Mouse (Mus musculus): ENCODE data around the gene Abcg4. TPM values are rescaled to one million over a fixed set of nuclear protein-coding genes. Genes with fewer than 3 reads are reported as not detected.

Abcg4 gene
- polyA plus RNA-seq, 1 experiment, result 1.9 TPM

- TF ChIP-seq CTCF (IDR thresholded peaks at IDR 0.05; ENCODE audit: insufficient read depth, low read length), result peak; percentile 78
- no peak for TF ChIP-seq POLR2A (IDR thresholded peaks at IDR 0.05; ENCODE audit: borderline replicate concordance, extremely low read depth, low read depth, low read length)
- 49% methylated on average over 26 of the region's 26 CpGs for WGBS
- Histone ChIP-seq H3K4me3 (replicated peaks; ENCODE audit: extremely low read depth, low read depth, low read length) (no peak overlapping the region), H3K4me1 (ENCODE audit: control insufficient read depth, insufficient read depth, low read length) (no peaks in the 10 kb centered on the region)
- peak; percentile 31 for DNase-seq
These were observed 39.0 kb downstream of the Abcg4 start for GRCm38 (mm10) chr9:44249181-44250146.

- TF ChIP-seq CTCF (IDR thresholded peaks at IDR 0.05; ENCODE audit: insufficient read depth, low read length) (no peak), POLR2A (IDR thresholded peaks at IDR 0.05; ENCODE audit: borderline replicate concordance, extremely low read depth, low read depth, low read length) (no peak)
- H3K4me3 ChIP-seq (replicated peaks; ENCODE audit: extremely low read depth, low read depth, low read length), result no peak overlapping the region
- DNase-seq, result no peak
- WGBS, result 65% methylated on average over 6 of the region's 6 CpGs
- H3K4me1 ChIP-seq (ENCODE audit: control insufficient read depth, insufficient read depth, low read length), result no peaks in the 10 kb centered on the region
These were observed 40.5 kb downstream of the Abcg4 start for GRCm38 (mm10) chr9:44247907-44248306.

GRCm38 (mm10) chr9:44243621-44244020 is 44.8 kb downstream of the Abcg4 start:
- no peak overlapping the region for H3K4me3 ChIP-seq (replicated peaks; ENCODE audit: extremely low read depth, low read depth, low read length)
- no peak for TF ChIP-seq POLR2A (IDR thresholded peaks at IDR 0.05; ENCODE audit: borderline replicate concordance, extremely low read depth, low read depth, low read length)
- no peak for TF ChIP-seq CTCF (IDR thresholded peaks at IDR 0.05; ENCODE audit: insufficient read depth, low read length)
- H3K4me1 ChIP-seq (ENCODE audit: control insufficient read depth, insufficient read depth, low read length), result no peaks in the 10 kb centered on the region
- no peak for DNase-seq
- 49% methylated on average over 2 of the region's 2 CpGs for WGBS

- WGBS, result 55% methylated on average over 9 of the region's 9 CpGs
- no peak for DNase-seq
- TF ChIP-seq CTCF (IDR thresholded peaks at IDR 0.05; ENCODE audit: insufficient read depth, low read length) (no peak), POLR2A (IDR thresholded peaks at IDR 0.05; ENCODE audit: borderline replicate concordance, extremely low read depth, low read depth, low read length) (no peak)
- no peaks in the 10 kb centered on the region for H3K4me1 ChIP-seq (ENCODE audit: control insufficient read depth, insufficient read depth, low read length)
- no peak overlapping the region for H3K4me3 ChIP-seq (replicated peaks; ENCODE audit: extremely low read depth, low read depth, low read length)
These were observed 47.0 kb downstream of the Abcg4 start for GRCm38 (mm10) chr9:44241418-44241817.

GRCm38 (mm10) chr9:44240911-44241310 is 47.5 kb downstream of the Abcg4 start:
- no peaks in the 10 kb centered on the region for H3K4me1 ChIP-seq (ENCODE audit: control insufficient read depth, insufficient read depth, low read length)
- 53% methylated on average over 5 of the region's 5 CpGs for WGBS
- H3K4me3 ChIP-seq (replicated peaks; ENCODE audit: extremely low read depth, low read depth, low read length), result no peak overlapping the region
- TF ChIP-seq POLR2A (IDR thresholded peaks at IDR 0.05; ENCODE audit: borderline replicate concordance, extremely low read depth, low read depth, low read length) (peak; percentile 28; the same call in 1 of the 2 replicates), CTCF (IDR thresholded peaks at IDR 0.05; ENCODE audit: insufficient read depth, low read length) (no peak)
- no peak for DNase-seq

- no peak for DNase-seq
- no peaks in the 10 kb centered on the region for H3K4me1 ChIP-seq (ENCODE audit: control insufficient read depth, insufficient read depth, low read length)
- H3K4me3 ChIP-seq (replicated peaks; ENCODE audit: extremely low read depth, low read depth, low read length), result no peak within 1 kb of the TSS
- WGBS, result 42% methylated on average over 2 of the region's 2 CpGs
- TF ChIP-seq POLR2A (IDR thresholded peaks at IDR 0.05; ENCODE audit: borderline replicate concordance, extremely low read depth, low read depth, low read length), result no peak
These were observed 48.0 kb downstream of the Abcg4 start, which contains the start of gene Ccdc153 for GRCm38 (mm10) chr9:44240399-44240798. Ccdc153 (plus strand) TSS chr9:44240676.

GRCm38 (mm10) chr9:44239447-44239846 is 49.0 kb downstream of the Abcg4 start:
- DNase-seq, result peak; percentile 28
- peak; percentile 61 for TF ChIP-seq CTCF (IDR thresholded peaks at IDR 0.05; ENCODE audit: insufficient read depth, low read length)
- TF ChIP-seq POLR2A (IDR thresholded peaks at IDR 0.05; ENCODE audit: borderline replicate concordance, extremely low read depth, low read depth, low read length), result no peak
- 10% methylated on average over 5 of the region's 5 CpGs for WGBS
- no peaks in the 10 kb centered on the region for H3K4me1 ChIP-seq (ENCODE audit: control insufficient read depth, insufficient read depth, low read length)
- no peak overlapping the region for H3K4me3 ChIP-seq (replicated peaks; ENCODE audit: extremely low read depth, low read depth, low read length)

GRCm38 (mm10) chr9:44238501-44239190 is 49.8 kb downstream of the Abcg4 start:
- WGBS, result 73% methylated on average over 17 of the region's 17 CpGs
- Histone ChIP-seq H3K4me1 (ENCODE audit: control insufficient read depth, insufficient read depth, low read length) (no peaks in the 10 kb centered on the region), H3K4me3 (replicated peaks; ENCODE audit: extremely low read depth, low read depth, low read length) (no peak overlapping the region)
- TF ChIP-seq CTCF (IDR thresholded peaks at IDR 0.05; ENCODE audit: insufficient read depth, low read length) (no peak), POLR2A (IDR thresholded peaks at IDR 0.05; ENCODE audit: borderline replicate concordance, extremely low read depth, low read depth, low read length) (no peak)
- no peak for DNase-seq

- no peak for DNase-seq
- WGBS, result 66% methylated on average over 4 of the region's 4 CpGs
- no peak for TF ChIP-seq POLR2A (IDR thresholded peaks at IDR 0.05; ENCODE audit: borderline replicate concordance, extremely low read depth, low read depth, low read length)
- no peak for TF ChIP-seq CTCF (IDR thresholded peaks at IDR 0.05; ENCODE audit: insufficient read depth, low read length)
- H3K4me3 ChIP-seq (replicated peaks; ENCODE audit: extremely low read depth, low read depth, low read length), result no peak overlapping the region
- H3K4me1 ChIP-seq (ENCODE audit: control insufficient read depth, insufficient read depth, low read length), result peaks cover 3% of the 10 kb centered on the region; the same call in 1 of the 2 replicates
These were observed 51.3 kb downstream of the Abcg4 start for GRCm38 (mm10) chr9:44237128-44237527.
